Mouse (Mus musculus) forebrain, embryonic 13.5 days (tissue): Measurements from ENCODE around the gene Nsun5. TPM values are rescaled to one million over a fixed set of nuclear protein-coding genes. Genes with fewer than 3 reads are reported as not detected.

Experiments used
- ATAC-seq: fragments of 200-750 bp; cut with Nextera tagmentation; 2 replicates; pipeline ENCODE4 v1.8.0; 2017
- H3K27ac ChIP-seq: fragments of 300-500 bp; sonication (generic); 2 replicates; pipeline ENCODE4 v1.5.1; 2015; ENCODE audit warnings: inconsistent platforms, mild to moderate bottlenecking, moderate library complexity
- H3K27me3 ChIP-seq: fragments of 300-500 bp; sonication (generic); 2 replicates; pipeline ENCODE4 v1.6.1; 2015; ENCODE audit warnings: mild to moderate bottlenecking, inconsistent platforms
- H3K36me3 ChIP-seq: fragments of 300-500 bp; sonication (generic); 2 replicates; pipeline ENCODE4 v1.6.1; 2015; ENCODE audit warnings: mild to moderate bottlenecking, inconsistent platforms; ENCODE audit not compliant: poor library complexity, severe bottlenecking
- H3K4me1 ChIP-seq: fragments of 300-500 bp; sonication (generic); 2 replicates; pipeline ENCODE4 v1.6.1; 2015; ENCODE audit warnings: inconsistent platforms
- H3K4me2 ChIP-seq: fragments of 300-500 bp; sonication (generic); 2 replicates; pipeline ENCODE4 v1.6.1; 2015; ENCODE audit warnings: inconsistent platforms, mild to moderate bottlenecking, moderate library complexity
- H3K4me3 ChIP-seq: fragments of 300-500 bp; sonication (generic); 2 replicates; pipeline ENCODE4 v1.5.1; 2015; ENCODE audit warnings: mild to moderate bottlenecking, inconsistent platforms
- H3K9ac ChIP-seq: fragments of 300-500 bp; sonication (generic); 2 replicates; pipeline ENCODE4 v1.6.1; 2015; ENCODE audit warnings: mild to moderate bottlenecking, inconsistent platforms
- H3K9me3 ChIP-seq: fragments of 300-500 bp; sonication (generic); replicated peaks from 2 replicates; pipeline ENCODE4 v1.6.1; 2016; ENCODE audit warnings: inconsistent platforms
- WGBS: fragments of 180-500 bp; shearing (Covaris S2); methylation state at CpG from one replicate; pipeline ENCODE4 v1.1.7; 2015; 5-methylcytosine and 5-hydroxymethylcytosine counted together
- microRNA-seq: library from miRNA; unstranded; fragments of <30 nt; microRNA quantifications from one replicate; pipeline ENCODE4, GENCODE M21; 2016
- polyA plus RNA-seq: library from polyadenylated mRNA; unstranded; fragments of >200 nt; fragmentation: Nextera tagmentation; extraction: Ambion mirVana; gene quantifications from 2 replicates; pipeline ENCODE4 v1.2.1, GENCODE M21; 2015

Nsun5 gene
- polyA plus RNA-seq, 1 experiment from 2014 or later = 36.8 TPM

- H3K4me3 ChIP-seq = no peak overlapping the region
- no peaks in the 10 kb centered on the region for H3K9me3 ChIP-seq
- no peaks in the 10 kb centered on the region for H3K27me3 ChIP-seq
- no peak overlapping the region for H3K4me2 ChIP-seq
- WGBS = 94% methylated on average over 9 of the region's 9 CpGs
- no peak overlapping the region for H3K27ac ChIP-seq
- no peak overlapping the region for H3K9ac ChIP-seq
- no peaks in the 10 kb centered on the region for H3K4me1 ChIP-seq
- peaks cover 55% of the 10 kb centered on the region for H3K36me3 ChIP-seq
- no peak for ATAC-seq
Measured at GRCm38 (mm10) chr5:135410266-135410665, 40.5 kb downstream of the Nsun5 start.

Small RNA genes within 50 kb of the gene (microRNA-seq; reads per million reads assigned to microRNA genes)
- gene Mir7033 = 1.9 reads per million

Other genes with a start within 250 kb of the Nsun5 start
- gene Tbl2, start 220.3 kb upstream of the Nsun5 start, polyA plus RNA-seq = 18.8 and 19.3 TPM in 2 replicates
- gene Bcl7b, start 201.7 kb upstream of the Nsun5 start, polyA plus RNA-seq = 48.9 and 50.8 TPM in 2 replicates
- gene Baz1b, start 182.7 kb upstream of the Nsun5 start, polyA plus RNA-seq = 50.1 and 51.4 TPM in 2 replicates
- gene Fzd9, start 118.7 kb upstream of the Nsun5 start, polyA plus RNA-seq = 18.2 and 25.7 TPM in 2 replicates
- not detected in 2 replicates for gene Fkbp6, start 19.9 kb upstream of the Nsun5 start, polyA plus RNA-seq
- not detected in 2 replicates for gene Trim50, start 16.7 kb upstream of the Nsun5 start, polyA plus RNA-seq
- 15.3 and 16.9 TPM in 2 replicates for gene Pom121, start 24.6 kb downstream of the Nsun5 start, polyA plus RNA-seq
- gene Hip1, start 175.2 kb downstream of the Nsun5 start, polyA plus RNA-seq = 32.3 and 38.1 TPM in 2 replicates
- not detected in 2 replicates for gene Ccl26, start 193.6 kb downstream of the Nsun5 start, polyA plus RNA-seq
- 1.3 and 2.1 TPM in 2 replicates for gene Ccl24, start 203.1 kb downstream of the Nsun5 start, polyA plus RNA-seq